Mouse (Mus musculus) brain, embryonic 14.5 days (tissue): Measurements from ENCODE around the gene Supt4a.

Source experiments
- CTCF ChIP-seq: fragments of 200-500 bp; IDR thresholded peaks from 2 replicates; pipeline ENCODE4 v1.5.1; 2012; ENCODE audit warnings: inconsistent platforms, mild to moderate bottlenecking, moderate library complexity, borderline replicate concordance; ENCODE audit not compliant: insufficient read depth, insufficient read length; ENCODE audit errors: extremely low read depth
- POLR2A ChIP-seq: fragments of 200-500 bp; IDR thresholded peaks from 2 replicates; pipeline ENCODE4 v1.6.1; 2012; ENCODE audit warnings: mild to moderate bottlenecking, inconsistent platforms, borderline replicate concordance; ENCODE audit not compliant: poor library complexity, insufficient read depth, insufficient read length, severe bottlenecking; ENCODE audit errors: extremely low read depth

GRCm38 (mm10) chr11:87720324-87720723, 17.0 kb upstream of the Supt4a start:
- peak; percentile 32; the same call in 1 of the 2 replicates for TF ChIP-seq CTCF
- TF ChIP-seq POLR2A: no peak
